Mouse (Mus musculus) cortical plate, adult 2 months (tissue): ENCODE measurements at regions not wholly inside any gene's neighbourhood (a gene's known extent, or its start where the extent isn't known, plus 50 kb on each side); places are given as distances from the start of the nearest gene placed in this dataset.

ENCODE experiments used
- CTCF ChIP-seq: fragments of 200-500 bp; IDR thresholded peaks from 2 replicates; pipeline ENCODE4 v1.5.1; 2011; ENCODE audit warnings: mild to moderate bottlenecking, control low read depth, low read length; ENCODE audit not compliant: insufficient read depth; ENCODE audit errors: extremely low read depth
- POLR2A ChIP-seq: fragments of 200-500 bp; IDR thresholded peaks from 2 replicates; pipeline ENCODE4 v1.6.1; 2011; ENCODE audit warnings: mild to moderate bottlenecking, low read length, control low read depth; ENCODE audit not compliant: insufficient read depth; ENCODE audit errors: extremely low read depth

GRCm38 (mm10) chr16:77330996-77331395 lies 270.9 kb downstream of the Gm11146 start:
- TF ChIP-seq POLR2A (no peak), CTCF (no peak)
